Mouse (Mus musculus): ENCODE measurements at regions not wholly inside any gene's neighbourhood (a gene's known extent, or its start where the extent isn't known, plus 50 kb on each side); places are given as distances from the start of the nearest gene placed in this dataset.

- Histone ChIP-seq H3K27me3 (ENCODE audit: control insufficient read depth, insufficient read depth, low read length) (peaks cover 1% of the 10 kb centered on the region; the same call in 1 of the 2 replicates), H3K4me1 (ENCODE audit: control insufficient read depth, insufficient read depth, insufficient read length) (peaks cover 2% of the 10 kb centered on the region; the same call in 1 of the 2 replicates), H3K4me3 (ENCODE audit: extremely low read depth, insufficient read depth, insufficient read length) (no peak overlapping the region), H3K27ac (ENCODE audit: insufficient read depth, low read length) (no peak overlapping the region), H3K36me3 (ENCODE audit: control insufficient read depth, insufficient read depth, low read length) (no peaks in the 10 kb centered on the region)
- WGBS: 70% methylated on average over 8 of the region's 8 CpGs
- no peak for DNase-seq (ENCODE audit: low read depth in 1 of 2, low spot score in 2 of 2)
- no peak for TF ChIP-seq CTCF (IDR thresholded peaks at IDR 0.05; ENCODE audit: extremely low read depth, insufficient read depth, insufficient read length, insufficient replicate concordance)
- TF ChIP-seq POLR2A (IDR thresholded peaks at IDR 0.05; ENCODE audit: low read depth, low read length): no peak
Observed at GRCm38 (mm10) chr2:61406104-61406751, 172.2 kb upstream of the Tank start.

DNA sequence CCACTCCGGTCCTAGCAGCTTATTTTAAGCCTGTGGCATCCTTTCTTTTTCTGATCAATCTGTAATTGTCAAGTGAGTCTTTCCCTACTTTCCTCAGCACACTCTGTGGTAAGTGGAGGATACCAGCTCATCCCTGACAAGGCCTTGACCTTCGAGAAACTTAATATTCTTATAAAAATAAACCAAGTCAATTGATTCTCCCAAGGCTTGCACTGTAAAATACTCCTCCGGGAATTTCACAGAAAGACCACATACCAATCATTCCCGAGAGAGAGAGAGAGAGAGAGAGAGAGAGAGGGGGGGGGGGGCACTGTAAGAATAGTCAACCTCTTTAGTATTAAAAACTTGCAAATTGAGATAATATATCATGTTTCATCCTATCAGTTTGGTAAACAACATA lies 173.1 kb upstream of the Tank start:
- Histone ChIP-seq H3K4me3 (ENCODE audit: extremely low read depth, insufficient read depth, insufficient read length) (no peak overlapping the region), H3K4me1 (ENCODE audit: control insufficient read depth, insufficient read depth, insufficient read length) (peaks cover 2% of the 10 kb centered on the region; the same call in 1 of the 2 replicates), H3K36me3 (ENCODE audit: control insufficient read depth, insufficient read depth, low read length) (no peaks in the 10 kb centered on the region), H3K27ac (ENCODE audit: insufficient read depth, low read length) (no peak overlapping the region), H3K27me3 (ENCODE audit: control insufficient read depth, insufficient read depth, low read length) (peaks cover 1% of the 10 kb centered on the region; the same call in 1 of the 2 replicates)
- 88% methylated on average over 4 of the region's 4 CpGs for WGBS
- no peak for DNase-seq (ENCODE audit: low read depth in 1 of 2, low spot score in 2 of 2)
- TF ChIP-seq POLR2A (IDR thresholded peaks at IDR 0.05; ENCODE audit: low read depth, low read length): no peak
- no peak for TF ChIP-seq CTCF (IDR thresholded peaks at IDR 0.05; ENCODE audit: extremely low read depth, insufficient read depth, insufficient read length, insufficient replicate concordance)

- no peak for TF ChIP-seq CTCF (IDR thresholded peaks at IDR 0.05; ENCODE audit: extremely low read depth, insufficient read depth, insufficient read length, insufficient replicate concordance)
- TF ChIP-seq POLR2A (IDR thresholded peaks at IDR 0.05; ENCODE audit: low read depth, low read length): no peak
- DNase-seq (ENCODE audit: low read depth in 1 of 2, low spot score in 2 of 2): no peak
- Histone ChIP-seq H3K4me3 (ENCODE audit: extremely low read depth, insufficient read depth, insufficient read length) (peak overlapping the region; percentile 8; the same call in 1 of the 2 replicates), H3K36me3 (ENCODE audit: control insufficient read depth, insufficient read depth, low read length) (no peaks in the 10 kb centered on the region), H3K27me3 (ENCODE audit: control insufficient read depth, insufficient read depth, low read length) (peaks cover 1% of the 10 kb centered on the region; the same call in 1 of the 2 replicates), H3K4me1 (ENCODE audit: control insufficient read depth, insufficient read depth, insufficient read length) (peaks cover 2% of the 10 kb centered on the region; the same call in 1 of the 2 replicates), H3K27ac (ENCODE audit: insufficient read depth, low read length) (no peak overlapping the region)
- WGBS: 15% methylated on average over 15 of the region's 15 CpGs
Observed at GRCm38 (mm10) chr2:61402588-61403487, 175.5 kb upstream of the Tank start.

- TF ChIP-seq CTCF (IDR thresholded peaks at IDR 0.05; ENCODE audit: extremely low read depth, insufficient read depth, insufficient read length, insufficient replicate concordance) (no peak), POLR2A (IDR thresholded peaks at IDR 0.05; ENCODE audit: low read depth, low read length) (no peak)
- H3K27ac ChIP-seq (ENCODE audit: insufficient read depth, low read length): no peak overlapping the region
- H3K36me3 ChIP-seq (ENCODE audit: control insufficient read depth, insufficient read depth, low read length): no peaks in the 10 kb centered on the region
- H3K4me1 ChIP-seq (ENCODE audit: control insufficient read depth, insufficient read depth, insufficient read length): peaks cover 2% of the 10 kb centered on the region; the same call in 1 of the 2 replicates
- peak; percentile 14 to 19 for DNase-seq (ENCODE audit: low read depth in 1 of 2, low spot score in 2 of 2)
- 10% methylated on average over 21 of the region's 21 CpGs for WGBS
- peaks cover 1% of the 10 kb centered on the region; the same call in 1 of the 2 replicates for H3K27me3 ChIP-seq (ENCODE audit: control insufficient read depth, insufficient read depth, low read length)
- peak overlapping the region; percentile 8; the same call in 1 of the 2 replicates for H3K4me3 ChIP-seq (ENCODE audit: extremely low read depth, insufficient read depth, insufficient read length)
Observed at GRCm38 (mm10) chr2:61401636-61402587, 176.5 kb upstream of the Tank start.

DNA sequence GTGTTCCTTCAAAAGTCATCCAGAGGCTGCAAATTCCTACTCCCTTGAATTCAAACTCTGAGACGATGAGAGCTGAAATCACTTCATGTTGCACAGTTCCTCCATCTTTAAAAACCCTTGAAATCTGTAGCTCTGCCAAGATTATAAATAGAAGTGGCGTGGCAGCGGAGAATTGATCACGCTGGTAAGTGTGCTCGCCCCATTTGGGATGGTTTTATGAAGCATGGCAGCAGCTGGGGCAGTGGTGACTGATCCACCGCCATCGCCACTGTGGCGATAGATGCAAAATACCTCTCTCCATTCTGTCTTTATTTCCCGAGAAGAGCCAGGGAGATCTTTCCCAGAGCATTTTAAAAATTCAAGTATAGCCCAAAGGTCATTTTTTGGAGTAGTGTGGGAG lies 179.8 kb upstream of the Tank start:
- H3K4me3 ChIP-seq (ENCODE audit: extremely low read depth, insufficient read depth, insufficient read length): no peak overlapping the region
- peaks cover 2% of the 10 kb centered on the region; the same call in 1 of the 2 replicates for H3K4me1 ChIP-seq (ENCODE audit: control insufficient read depth, insufficient read depth, insufficient read length)
- TF ChIP-seq CTCF (IDR thresholded peaks at IDR 0.05; ENCODE audit: extremely low read depth, insufficient read depth, insufficient read length, insufficient replicate concordance) (no peak), POLR2A (IDR thresholded peaks at IDR 0.05; ENCODE audit: low read depth, low read length) (no peak)
- no peaks in the 10 kb centered on the region for H3K36me3 ChIP-seq (ENCODE audit: control insufficient read depth, insufficient read depth, low read length)
- no peak overlapping the region for H3K27ac ChIP-seq (ENCODE audit: insufficient read depth, low read length)
- no peak for DNase-seq (ENCODE audit: low read depth in 1 of 2, low spot score in 2 of 2)
- 84% methylated on average over 9 of the region's 9 CpGs for WGBS
- peaks cover 1% of the 10 kb centered on the region; the same call in 1 of the 2 replicates for H3K27me3 ChIP-seq (ENCODE audit: control insufficient read depth, insufficient read depth, low read length)

DNA sequence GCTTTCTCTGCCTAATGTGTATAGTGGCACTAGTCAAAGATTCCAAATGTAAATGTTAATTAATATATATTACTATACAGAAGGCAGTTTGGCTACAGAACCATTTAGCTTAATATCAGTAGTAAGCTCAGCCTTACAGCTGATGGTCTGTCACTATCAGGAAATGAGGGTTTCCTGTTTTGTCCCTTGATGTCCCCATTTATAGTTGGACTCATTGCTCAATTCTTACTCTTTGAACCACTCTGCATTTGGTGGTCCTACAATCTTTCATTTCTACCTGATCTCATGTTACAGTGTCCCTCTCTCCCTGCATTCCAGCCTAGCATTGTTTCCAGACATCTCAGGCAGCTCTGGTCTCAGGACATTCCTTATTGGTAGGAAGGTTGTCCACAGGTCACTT lies 188.8 kb upstream of the Tank start:
- H3K4me1 ChIP-seq (ENCODE audit: control insufficient read depth, insufficient read depth, insufficient read length): no peaks in the 10 kb centered on the region
- no peaks in the 10 kb centered on the region for H3K36me3 ChIP-seq (ENCODE audit: control insufficient read depth, insufficient read depth, low read length)
- DNase-seq (ENCODE audit: low read depth in 1 of 2, low spot score in 2 of 2): no peak
- TF ChIP-seq CTCF (IDR thresholded peaks at IDR 0.05; ENCODE audit: extremely low read depth, insufficient read depth, insufficient read length, insufficient replicate concordance) (no peak), POLR2A (IDR thresholded peaks at IDR 0.05; ENCODE audit: low read depth, low read length) (no peak)
- H3K27me3 ChIP-seq (ENCODE audit: control insufficient read depth, insufficient read depth, low read length): no peaks in the 10 kb centered on the region
- no peak overlapping the region for H3K27ac ChIP-seq (ENCODE audit: insufficient read depth, low read length)
- no peak overlapping the region for H3K4me3 ChIP-seq (ENCODE audit: extremely low read depth, insufficient read depth, insufficient read length)
